Comparison of ENCODE assay signal across 7 mouse cellular contexts in genomic region chr19:10204616-10205001, GRCm38 (mm10). TPM values are rescaled to one million over a fixed set of nuclear protein-coding genes. Genes with fewer than 3 reads are reported as not detected.
DNase-seq lines count a peak whose midpoint lies in the region; ATAC-seq and TF ChIP-seq lines count a peak whose summit lies in the region.

No protein-coding gene starts in this region.

- ATAC-seq in CD4-positive, CD25-positive, alpha-beta regulatory T cell, adult 4 months = peak; percentile 53
- ATAC-seq in kidney, embryonic 14.5 days (ENCODE audit: low FRiP score, low TSS enrichment) = no peak

- TF ChIP-seq POLR2A in spleen, adult 2 months (IDR thresholded peaks at IDR 0.05; ENCODE audit: low read depth, low read length) = no peak

- under 1% methylated on average over 5 of the region's 5 CpGs for WGBS in kidney, embryonic 14.5 days
- under 1% methylated on average over 5 of the region's 5 CpGs for WGBS in spleen, adult 2 months

- H3K9me3 ChIP-seq in kidney, embryonic 14.5 days (ENCODE audit: control insufficient read depth, low read length) = no peaks in the 10 kb centered on the region

- peaks cover 8% of the 10 kb centered on the region for H3K4me1 ChIP-seq in kidney, embryonic 14.5 days (ENCODE audit: control insufficient read depth, insufficient read depth, low read length)
- H3K4me1 ChIP-seq in spleen, adult 2 months (ENCODE audit: control insufficient read depth, insufficient read depth, insufficient read length) = no peaks in the 10 kb centered on the region; the same call in 1 of the 2 replicates

- H3K4me2 ChIP-seq in kidney, embryonic 14.5 days (replicated peaks; ENCODE audit: low read depth, low read length) = peak overlapping the region; percentile 74

- no peak for TF ChIP-seq CTCF in spleen, adult 2 months (IDR thresholded peaks at IDR 0.05; ENCODE audit: extremely low read depth, insufficient read depth, insufficient read length, insufficient replicate concordance)

- H3K27me3 ChIP-seq in kidney, embryonic 14.5 days (ENCODE audit: control insufficient read depth, insufficient read depth, low read length) = no peaks in the 10 kb centered on the region
- no peaks in the 10 kb centered on the region for H3K27me3 ChIP-seq in spleen, adult 2 months (ENCODE audit: control insufficient read depth, insufficient read depth, low read length)

- H3K4me3 ChIP-seq in kidney, embryonic 14.5 days (ENCODE audit: low read length) = peak overlapping the region; percentile 68
- H3K4me3 ChIP-seq in spleen, adult 2 months (ENCODE audit: extremely low read depth, insufficient read depth, insufficient read length) = peak overlapping the region; percentile 15; the same call in 1 of the 2 replicates

- H3K27ac ChIP-seq in kidney, embryonic 14.5 days (ENCODE audit: low read depth, low read length) = peak overlapping the region; percentile 85; the same call in 1 of the 2 replicates
- no peak overlapping the region for H3K27ac ChIP-seq in spleen, adult 2 months (ENCODE audit: insufficient read depth, low read length)

- peak; percentile 65 to 72 for DNase-seq in B cell, adult 2 months
- peak; percentile 74 for DNase-seq in cerebellum, adult 9-10 months
- peak; percentile 58 to 60 for DNase-seq in heart, adult 18-20 months
- peak; percentile 85 for DNase-seq in lung, postnatal 10 days
- peak; percentile 17 to 52 for DNase-seq in spleen, adult 2 months (ENCODE audit: low read depth in 1 of 2, low spot score in 2 of 2)

- peak overlapping the region; percentile 84; the same call in 1 of the 2 replicates for H3K9ac ChIP-seq in kidney, embryonic 14.5 days (ENCODE audit: low read depth, low read length)

- H3K36me3 ChIP-seq in kidney, embryonic 14.5 days (ENCODE audit: control insufficient read depth, insufficient read depth, low read length) = peaks cover 55% of the 10 kb centered on the region
- H3K36me3 ChIP-seq in spleen, adult 2 months (ENCODE audit: control insufficient read depth, insufficient read depth, low read length) = peaks cover 28% of the 10 kb centered on the region

RNA-seq across cellular contexts. Expression of gene Fen1, which starts 0.6 kb away (rescaled TPM):
- 10 to 100 TPM; 50.1 to 81.1 TPM for polyA plus RNA-seq in CD4-positive, CD25-positive, alpha-beta regulatory T cell, adult 4 months (2017; shearing (Covaris generic))
- total RNA-seq in heart, adult 18-20 months (2021) = 1 to 10 TPM; 4.7 to 5.2 TPM
- 92.9 and 99.2 TPM in 2 replicates for polyA plus RNA-seq in kidney, embryonic 14.5 days (2014; fragmentation: Nextera tagmentation; extraction: Ambion mirVana)
- 16.0 and 23.4 TPM in 2 replicates for polyA plus RNA-seq in spleen, adult 2 months (2012; rRNA removed)

RNA-seq across cellular contexts. Expression of gene Tmem258, which starts 0.8 kb away (rescaled TPM):
- polyA plus RNA-seq in CD4-positive, CD25-positive, alpha-beta regulatory T cell, adult 4 months (2017; shearing (Covaris generic)) = 100 to 1,000 TPM; 288 to 332 TPM
- total RNA-seq in heart, adult 18-20 months (2021) = 100 to 1,000 TPM; 138 to 161 TPM
- polyA plus RNA-seq in kidney, embryonic 14.5 days (2014; fragmentation: Nextera tagmentation; extraction: Ambion mirVana) = 467 and 649 TPM in 2 replicates
- 70.4 and 88.0 TPM in 2 replicates for polyA plus RNA-seq in spleen, adult 2 months (2012; rRNA removed)

RNA-seq across cellular contexts. Expression of gene Fads1, which starts 21.9 kb away (rescaled TPM):
- 1 to 10 TPM; 4.9 to 6.8 TPM for polyA plus RNA-seq in CD4-positive, CD25-positive, alpha-beta regulatory T cell, adult 4 months (2017; shearing (Covaris generic))
- 10 to 100 TPM; 23.6 to 26.1 TPM for total RNA-seq in heart, adult 18-20 months (2021)
- 51.3 and 94.3 TPM in 2 replicates for polyA plus RNA-seq in kidney, embryonic 14.5 days (2014; fragmentation: Nextera tagmentation; extraction: Ambion mirVana)
- 17.8 and 20.0 TPM in 2 replicates for polyA plus RNA-seq in spleen, adult 2 months (2012; rRNA removed)

RNA-seq across cellular contexts. Expression of gene Myrf, which starts 35.9 kb away (rescaled TPM):
- under 1 TPM in 1 of 2 experiments, not detected in 1; 0.19 TPM for polyA plus RNA-seq in CD4-positive, CD25-positive, alpha-beta regulatory T cell, adult 4 months (2017; shearing (Covaris generic))
- total RNA-seq in heart, adult 18-20 months (2021) = 1 to 10 TPM; 4.2 to 6.2 TPM
- polyA plus RNA-seq in kidney, embryonic 14.5 days (2014; fragmentation: Nextera tagmentation; extraction: Ambion mirVana) = 3.9 and 6.4 TPM in 2 replicates
- polyA plus RNA-seq in spleen, adult 2 months (2012; rRNA removed) = 2.3 and 3.8 TPM in 2 replicates

Comparison
In these comparisons a context has a peak if more than half of its experiments do, and no peak if none do; other contexts are left out.
1. DNase-seq: peak in every context shown above with its lines; median percentile 85 in lung, postnatal 10 days; 74 in cerebellum, adult 9-10 months; 68 in B cell, adult 2 months; 59 in heart, adult 18-20 months; 34 in spleen, adult 2 months.